9 mouse cellular contexts compared by ENCODE assay signal in genomic region chr10:18910898-18911297, GRCm38 (mm10).
DNase-seq lines count a peak whose midpoint lies in the region; ATAC-seq and TF ChIP-seq lines count a peak whose summit lies in the region.
"Had no signal": no experiment of that assay in that cellular context is flagged by ENCODE, and none has a peak within 500 bp of the region (broad histone marks: within the 10 kb centered on the region; RNA-seq: fewer than 3 reads in every experiment).

No protein-coding gene starts in this region.

- H3K27ac ChIP-seq in midbrain, embryonic 14.5 days (replicated peaks; ENCODE audit: low read depth, low read length), result no peak overlapping the region
- H3K27ac ChIP-seq in midbrain, embryonic 11.5 days (ENCODE audit: low read depth, low read length), result no peak overlapping the region
- H3K27ac ChIP-seq in kidney, postnatal 0 days, result no peak overlapping the region
- H3K27ac ChIP-seq: neural tube, embryonic 12.5 days had no signal

- H3K9me3 ChIP-seq in midbrain, embryonic 14.5 days (ENCODE audit: control insufficient read depth, low read length), result no peaks in the 10 kb centered on the region
- no peaks in the 10 kb centered on the region for H3K9me3 ChIP-seq in midbrain, embryonic 11.5 days (ENCODE audit: control insufficient read depth, low read length)
- no peaks in the 10 kb centered on the region for H3K9me3 ChIP-seq in kidney, postnatal 0 days (replicated peaks; ENCODE audit: low read length)
- H3K9me3 ChIP-seq: neural tube, embryonic 12.5 days had no signal

- TF ChIP-seq CTCF in kidney, postnatal 0 days (IDR thresholded peaks at IDR 0.05; ENCODE audit: low read depth), result peak; percentile 69

- no peak overlapping the region for H3K4me3 ChIP-seq in midbrain, embryonic 14.5 days (replicated peaks; ENCODE audit: low read depth, low read length)
- no peak overlapping the region for H3K4me3 ChIP-seq in midbrain, embryonic 11.5 days (ENCODE audit: low read depth, low read length)
- H3K4me3 ChIP-seq in kidney, postnatal 0 days (replicated peaks; ENCODE audit: low read depth, low read length), result no peak overlapping the region
- H3K4me3 ChIP-seq: neural tube, embryonic 12.5 days had no signal

- ATAC-seq in cerebellum, adult (ENCODE audit: insufficient number of reproducible peaks, low FRiP score, low TSS enrichment), result 0 out of 2 replicates have a peak, but pooled peaks have one; percentile 40
- no peak for ATAC-seq in midbrain, embryonic 14.5 days (ENCODE audit: low FRiP score, low TSS enrichment)
- ATAC-seq in midbrain, embryonic 11.5 days (ENCODE audit: low FRiP score), result no peak
- peak; percentile 36; the same call in 1 of the 2 replicates for ATAC-seq in kidney, postnatal 0 days (replicated peaks; ENCODE audit: low FRiP score, low read depth)
- ATAC-seq in megakaryocyte-erythroid progenitor cell, adult 5-6 weeks (replicated peaks; ENCODE audit: low FRiP score, low TSS enrichment, poor library complexity, severe bottlenecking), result peak; percentile 91
- no peak for ATAC-seq in activated CD4-positive, CD25-positive, alpha-beta regulatory T cell, adult 4 months

- H3K27me3 ChIP-seq in midbrain, embryonic 14.5 days (ENCODE audit: control insufficient read depth, insufficient read depth, low read length), result no peaks in the 10 kb centered on the region
- no peaks in the 10 kb centered on the region for H3K27me3 ChIP-seq in midbrain, embryonic 11.5 days (ENCODE audit: control insufficient read depth, insufficient read depth, low read length)
- no peaks in the 10 kb centered on the region for H3K27me3 ChIP-seq in kidney, postnatal 0 days (ENCODE audit: insufficient read depth, low read length)
- H3K27me3 ChIP-seq: neural tube, embryonic 12.5 days had no signal

- H3K4me1 ChIP-seq in midbrain, embryonic 14.5 days (ENCODE audit: control insufficient read depth, insufficient read depth, low read length), result no peaks in the 10 kb centered on the region
- H3K4me1 ChIP-seq in midbrain, embryonic 11.5 days (ENCODE audit: control insufficient read depth, insufficient read depth, low read length), result no peaks in the 10 kb centered on the region
- H3K4me1 ChIP-seq in kidney, postnatal 0 days (replicated peaks; ENCODE audit: insufficient read depth, low read length), result no peaks in the 10 kb centered on the region
- H3K4me1 ChIP-seq: neural tube, embryonic 12.5 days had no signal

- WGBS in midbrain, embryonic 14.5 days, result 10% methylated on average over 2 of the region's 2 CpGs
- WGBS in midbrain, embryonic 11.5 days, result 9% methylated on average over 2 of the region's 2 CpGs
- WGBS in kidney, postnatal 0 days, result 7% methylated on average over 2 of the region's 2 CpGs

- H3K4me2 ChIP-seq in midbrain, embryonic 14.5 days (ENCODE audit: low read length), result no peak overlapping the region
- no peak overlapping the region for H3K4me2 ChIP-seq in midbrain, embryonic 11.5 days
- no peak overlapping the region for H3K4me2 ChIP-seq in kidney, postnatal 0 days (ENCODE audit: low read length)
- H3K4me2 ChIP-seq: neural tube, embryonic 12.5 days had no signal

- no peaks in the 10 kb centered on the region for H3K36me3 ChIP-seq in midbrain, embryonic 14.5 days (ENCODE audit: control insufficient read depth, insufficient read depth, low read length)
- H3K36me3 ChIP-seq in midbrain, embryonic 11.5 days (ENCODE audit: control insufficient read depth, insufficient read depth, low read length), result no peaks in the 10 kb centered on the region
- no peaks in the 10 kb centered on the region for H3K36me3 ChIP-seq in kidney, postnatal 0 days (ENCODE audit: insufficient read depth, low read length)
- H3K36me3 ChIP-seq: neural tube, embryonic 12.5 days had no signal

- no peak overlapping the region for H3K9ac ChIP-seq in midbrain, embryonic 14.5 days (replicated peaks; ENCODE audit: low read length)
- H3K9ac ChIP-seq in midbrain, embryonic 11.5 days (ENCODE audit: low read length), result no peak overlapping the region
- no peak overlapping the region for H3K9ac ChIP-seq in kidney, postnatal 0 days (ENCODE audit: low read depth, low read length)
- H3K9ac ChIP-seq: neural tube, embryonic 12.5 days had no signal

- DNase-seq in cerebellum, postnatal 36 days, result no peak
- DNase-seq in midbrain, embryonic 14.5 days, result peak; percentile 61
- no peak for DNase-seq in midbrain, embryonic 11.5 days (ENCODE audit: low spot score, missing footprints)
- peak; percentile 72 for DNase-seq in embryo, embryonic 11 days
- peak; percentile 46 for DNase-seq in kidney, postnatal 0 days (ENCODE audit: low spot score)

Comparison
In these comparisons a context has a peak if more than half of its experiments do, and no peak if none do; other contexts are left out.
1. DNase-seq: peak in midbrain, embryonic 14.5 days (single experiment), embryo, embryonic 11 days (single experiment) and kidney, postnatal 0 days (single experiment); none in cerebellum, postnatal 36 days (0 of 2) and midbrain, embryonic 11.5 days (single experiment).
2. ATAC-seq: peak in cerebellum, adult (single experiment), kidney, postnatal 0 days (single experiment) and megakaryocyte-erythroid progenitor cell, adult 5-6 weeks (single experiment); none in midbrain, embryonic 14.5 days (single experiment), midbrain, embryonic 11.5 days (single experiment) and activated CD4-positive, CD25-positive, alpha-beta regulatory T cell, adult 4 months (single experiment).